Mouse (Mus musculus): ENCODE data around the gene Wnt9a. TPM values are rescaled to one million over a fixed set of nuclear protein-coding genes. Genes with fewer than 3 reads are reported as not detected.

Gene Wnt9a
- polyA plus RNA-seq, 1 experiment, result 1.8 TPM

DNA sequence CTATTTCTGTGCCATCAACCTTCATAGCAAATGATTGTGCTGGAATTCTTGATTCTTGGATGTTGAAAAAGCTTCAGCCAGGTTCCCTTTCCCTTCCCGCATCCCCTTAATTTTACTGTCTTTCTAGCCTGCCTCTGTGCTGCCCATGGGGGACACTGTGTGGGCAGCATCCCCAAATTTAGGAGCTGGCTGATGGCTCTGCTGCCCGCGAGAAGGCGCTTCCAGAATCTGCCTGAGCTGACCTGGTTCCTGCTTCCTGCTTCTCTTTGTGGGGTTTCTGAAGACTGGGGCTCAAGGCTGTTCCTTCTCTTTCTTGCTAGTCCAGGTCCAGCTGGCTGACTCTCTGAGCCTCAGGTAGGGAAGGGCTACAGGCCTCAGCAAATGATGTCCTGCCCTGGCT lies 48.1 kb downstream of the Wnt9a start:
- Histone ChIP-seq H3K79me3 (ENCODE audit: low read depth) (no peaks in the 10 kb centered on the region), H3K27me3 (ENCODE audit: control insufficient read depth, insufficient read depth, insufficient read length) (peaks cover 7% of the 10 kb centered on the region), H3K79me2 (ENCODE audit: control insufficient read depth, insufficient read depth) (no peaks in the 10 kb centered on the region), H3K4me3 (ENCODE audit: insufficient read depth, poor library complexity, severe bottlenecking) (no peak overlapping the region), H3K36me3 (ENCODE audit: control insufficient read depth, insufficient read depth) (no peaks in the 10 kb centered on the region), H3ac (ENCODE audit: control insufficient read depth, insufficient read length, low read depth) (no peak overlapping the region)
- no peak for TF ChIP-seq FOSL1 (IDR thresholded peaks at IDR 0.05; ENCODE audit: insufficient read depth, low read length, poor library complexity, severe bottlenecking)
- no peak for TF ChIP-seq CTCF (IDR thresholded peaks at IDR 0.05; ENCODE audit: control insufficient read depth, insufficient read depth, insufficient read length)
- TF ChIP-seq MYOD1 (IDR thresholded peaks at IDR 0.05; ENCODE audit: control insufficient read depth, insufficient read length, low read depth), result no peak
- TF ChIP-seq MYOG (IDR thresholded peaks at IDR 0.05; ENCODE audit: control insufficient read depth, extremely low read depth, insufficient read length), result no peak
- no peak for TF ChIP-seq CEBPB (IDR thresholded peaks at IDR 0.05; ENCODE audit: low read depth)
- no peak for TF ChIP-seq USF1 (IDR thresholded peaks at IDR 0.05; ENCODE audit: low read depth)
- TF ChIP-seq MAX (IDR thresholded peaks at IDR 0.05), result no peak

- no peaks in the 10 kb centered on the region for H3K79me2 ChIP-seq (ENCODE audit: control insufficient read depth, insufficient read depth)
- no peak overlapping the region for H3ac ChIP-seq (ENCODE audit: control insufficient read depth, insufficient read length, low read depth)
- H3K36me3 ChIP-seq (ENCODE audit: control insufficient read depth, insufficient read depth), result no peaks in the 10 kb centered on the region
- no peaks in the 10 kb centered on the region for H3K79me3 ChIP-seq (ENCODE audit: low read depth)
- no peak overlapping the region for H3K4me3 ChIP-seq (ENCODE audit: insufficient read depth, poor library complexity, severe bottlenecking)
- no peak for TF ChIP-seq CEBPB (IDR thresholded peaks at IDR 0.05; ENCODE audit: low read depth)
- TF ChIP-seq MYOG (IDR thresholded peaks at IDR 0.05; ENCODE audit: control insufficient read depth, extremely low read depth, insufficient read length), result no peak
- TF ChIP-seq CTCF (IDR thresholded peaks at IDR 0.05; ENCODE audit: control insufficient read depth, insufficient read depth, insufficient read length), result no peak
- no peak for TF ChIP-seq FOSL1 (IDR thresholded peaks at IDR 0.05; ENCODE audit: insufficient read depth, low read length, poor library complexity, severe bottlenecking)
- no peak for TF ChIP-seq MYOD1 (IDR thresholded peaks at IDR 0.05; ENCODE audit: control insufficient read depth, insufficient read length, low read depth)
- TF ChIP-seq USF1 (IDR thresholded peaks at IDR 0.05; ENCODE audit: low read depth), result no peak
- TF ChIP-seq MAX (IDR thresholded peaks at IDR 0.05), result no peak
- peaks cover 7% of the 10 kb centered on the region for H3K27me3 ChIP-seq (ENCODE audit: control insufficient read depth, insufficient read depth, insufficient read length)
Measured at GRCm38 (mm10) chr11:59356874-59357289, 50.2 kb downstream of the Wnt9a start.

DNA sequence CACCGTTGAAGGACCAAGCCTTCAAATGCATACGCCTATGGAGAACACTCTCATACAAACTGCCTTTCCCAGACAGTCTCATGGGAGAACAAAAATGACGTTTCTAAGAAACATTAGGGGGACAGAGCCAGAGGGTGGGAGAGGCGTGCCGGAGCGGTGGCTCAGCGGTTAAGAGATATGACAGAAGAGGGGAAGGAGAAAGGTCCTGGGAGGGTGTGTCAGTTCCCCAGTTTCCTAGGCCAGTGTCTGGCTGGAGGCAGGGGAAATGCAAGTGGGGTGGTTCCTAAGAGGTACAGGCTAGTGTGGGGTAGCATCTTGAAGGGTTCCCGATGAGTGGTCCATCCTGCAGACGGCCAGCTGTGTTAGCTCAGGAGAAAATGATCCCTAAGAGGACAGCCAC lies 54.6 kb downstream of the Wnt9a start:
- peaks cover 7% of the 10 kb centered on the region for H3K27me3 ChIP-seq (ENCODE audit: control insufficient read depth, insufficient read depth, insufficient read length)
- no peak for TF ChIP-seq MYOD1 (IDR thresholded peaks at IDR 0.05; ENCODE audit: control insufficient read depth, insufficient read length, low read depth)
- TF ChIP-seq MYOG (IDR thresholded peaks at IDR 0.05; ENCODE audit: control insufficient read depth, extremely low read depth, insufficient read length), result no peak
- no peak for TF ChIP-seq MAX (IDR thresholded peaks at IDR 0.05)
- TF ChIP-seq CTCF (IDR thresholded peaks at IDR 0.05; ENCODE audit: control insufficient read depth, insufficient read depth, insufficient read length), result no peak
- no peak for TF ChIP-seq FOSL1 (IDR thresholded peaks at IDR 0.05; ENCODE audit: insufficient read depth, low read length, poor library complexity, severe bottlenecking)
- TF ChIP-seq CEBPB (IDR thresholded peaks at IDR 0.05; ENCODE audit: low read depth), result no peak
- TF ChIP-seq USF1 (IDR thresholded peaks at IDR 0.05; ENCODE audit: low read depth), result no peak
- no peaks in the 10 kb centered on the region for H3K36me3 ChIP-seq (ENCODE audit: control insufficient read depth, insufficient read depth)
- H3K4me3 ChIP-seq (ENCODE audit: insufficient read depth, poor library complexity, severe bottlenecking), result no peak overlapping the region
- H3K79me3 ChIP-seq (ENCODE audit: low read depth), result no peaks in the 10 kb centered on the region
- no peak overlapping the region for H3ac ChIP-seq (ENCODE audit: control insufficient read depth, insufficient read length, low read depth)
- no peaks in the 10 kb centered on the region for H3K79me2 ChIP-seq (ENCODE audit: control insufficient read depth, insufficient read depth)

GRCm38 (mm10) chr11:59364007-59364406 lies 57.3 kb downstream of the Wnt9a start:
- TF ChIP-seq MYOG (IDR thresholded peaks at IDR 0.05; ENCODE audit: control insufficient read depth, extremely low read depth, insufficient read length) (no peak), FOSL1 (IDR thresholded peaks at IDR 0.05; ENCODE audit: insufficient read depth, low read length, poor library complexity, severe bottlenecking) (no peak), CTCF (IDR thresholded peaks at IDR 0.05; ENCODE audit: control insufficient read depth, insufficient read depth, insufficient read length) (no peak), MAX (IDR thresholded peaks at IDR 0.05) (no peak), MYOD1 (IDR thresholded peaks at IDR 0.05; ENCODE audit: control insufficient read depth, insufficient read length, low read depth) (no peak), CEBPB (IDR thresholded peaks at IDR 0.05; ENCODE audit: low read depth) (no peak), USF1 (IDR thresholded peaks at IDR 0.05; ENCODE audit: low read depth) (no peak)
- no peak overlapping the region for H3ac ChIP-seq (ENCODE audit: control insufficient read depth, insufficient read length, low read depth)
- H3K79me2 ChIP-seq (ENCODE audit: control insufficient read depth, insufficient read depth), result no peaks in the 10 kb centered on the region
- no peak overlapping the region for H3K4me3 ChIP-seq (ENCODE audit: insufficient read depth, poor library complexity, severe bottlenecking)
- no peaks in the 10 kb centered on the region for H3K36me3 ChIP-seq (ENCODE audit: control insufficient read depth, insufficient read depth)
- H3K27me3 ChIP-seq (ENCODE audit: control insufficient read depth, insufficient read depth, insufficient read length), result no peaks in the 10 kb centered on the region
- no peaks in the 10 kb centered on the region for H3K79me3 ChIP-seq (ENCODE audit: low read depth)

DNA sequence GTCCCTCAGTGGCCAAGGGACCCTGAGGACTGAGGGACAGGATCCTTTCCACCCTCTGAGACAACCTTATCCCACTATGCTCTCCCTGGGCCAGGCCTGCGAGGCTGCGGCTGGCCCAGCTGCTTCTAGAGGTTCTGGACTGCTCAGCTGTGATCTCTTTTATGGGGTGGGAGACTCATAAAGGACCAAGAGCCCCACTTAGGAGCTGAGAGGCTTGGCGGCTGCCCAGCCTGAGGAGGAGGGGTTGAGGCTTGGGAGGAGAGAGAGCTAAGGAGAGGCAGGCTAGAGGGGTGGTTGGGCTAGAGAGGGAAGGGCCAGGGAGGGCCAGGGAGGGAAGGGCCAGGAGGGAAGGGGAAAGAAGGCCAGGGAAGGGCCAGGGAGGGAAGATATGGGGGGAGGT lies 57.7 kb downstream of the Wnt9a start:
- no peaks in the 10 kb centered on the region for H3K79me2 ChIP-seq (ENCODE audit: control insufficient read depth, insufficient read depth)
- no peaks in the 10 kb centered on the region for H3K79me3 ChIP-seq (ENCODE audit: low read depth)
- H3K27me3 ChIP-seq (ENCODE audit: control insufficient read depth, insufficient read depth, insufficient read length), result no peaks in the 10 kb centered on the region
- no peak overlapping the region for H3ac ChIP-seq (ENCODE audit: control insufficient read depth, insufficient read length, low read depth)
- TF ChIP-seq USF1 (IDR thresholded peaks at IDR 0.05; ENCODE audit: low read depth) (no peak), MAX (IDR thresholded peaks at IDR 0.05) (no peak), MYOG (IDR thresholded peaks at IDR 0.05; ENCODE audit: control insufficient read depth, extremely low read depth, insufficient read length) (no peak), CEBPB (IDR thresholded peaks at IDR 0.05; ENCODE audit: low read depth) (no peak), CTCF (IDR thresholded peaks at IDR 0.05; ENCODE audit: control insufficient read depth, insufficient read depth, insufficient read length) (no peak)
- H3K36me3 ChIP-seq (ENCODE audit: control insufficient read depth, insufficient read depth), result no peaks in the 10 kb centered on the region
- no peak overlapping the region for H3K4me3 ChIP-seq (ENCODE audit: insufficient read depth, poor library complexity, severe bottlenecking)

DNA sequence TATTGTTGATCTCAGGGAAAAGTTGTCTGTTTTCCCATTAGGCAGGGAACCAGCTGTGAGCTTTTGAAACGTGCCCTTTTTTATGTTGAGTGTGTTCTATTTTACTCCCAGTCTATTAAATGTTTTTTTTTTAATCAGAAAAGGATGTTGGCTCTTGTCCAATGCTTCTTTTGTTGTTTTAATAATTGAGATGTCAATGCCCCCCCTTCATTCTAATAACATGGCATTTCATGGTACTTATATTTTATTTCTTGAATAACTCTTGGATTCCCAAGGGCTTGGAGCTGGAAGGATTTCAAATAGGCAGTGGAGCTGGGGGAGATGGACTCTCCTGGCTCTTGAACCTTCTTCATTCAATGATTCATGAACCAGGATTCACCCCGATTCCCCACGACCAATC lies 59.3 kb downstream of the Wnt9a start:
- Histone ChIP-seq H3K36me3 (ENCODE audit: control insufficient read depth, insufficient read depth) (no peaks in the 10 kb centered on the region), H3ac (ENCODE audit: control insufficient read depth, insufficient read length, low read depth) (no peak overlapping the region), H3K27me3 (ENCODE audit: control insufficient read depth, insufficient read depth, insufficient read length) (no peaks in the 10 kb centered on the region), H3K79me3 (ENCODE audit: low read depth) (no peaks in the 10 kb centered on the region), H3K79me2 (ENCODE audit: control insufficient read depth, insufficient read depth) (no peaks in the 10 kb centered on the region), H3K4me3 (ENCODE audit: insufficient read depth, poor library complexity, severe bottlenecking) (no peak overlapping the region)
- TF ChIP-seq USF1 (IDR thresholded peaks at IDR 0.05; ENCODE audit: low read depth) (no peak), CEBPB (IDR thresholded peaks at IDR 0.05; ENCODE audit: low read depth) (no peak), MYOG (IDR thresholded peaks at IDR 0.05; ENCODE audit: control insufficient read depth, extremely low read depth, insufficient read length) (no peak), CTCF (IDR thresholded peaks at IDR 0.05; ENCODE audit: control insufficient read depth, insufficient read depth, insufficient read length) (no peak), MYOD1 (IDR thresholded peaks at IDR 0.05; ENCODE audit: control insufficient read depth, insufficient read length, low read depth) (no peak), MAX (IDR thresholded peaks at IDR 0.05) (no peak), FOSL1 (IDR thresholded peaks at IDR 0.05; ENCODE audit: insufficient read depth, low read length, poor library complexity, severe bottlenecking) (no peak)

Measured in C2C12 (cell line).